Mouse (Mus musculus) heart, adult 2 months (tissue): Measurements from ENCODE around the gene Rpl15.

Experiments used
- CTCF ChIP-seq: fragments of 200-600 bp; IDR thresholded peaks from 2 replicates; pipeline ENCODE4 v1.8.1; 2022; ENCODE audit warnings: antibody characterized with exemption, mild to moderate bottlenecking, moderate library complexity
- EP300 ChIP-seq: fragments of 200-500 bp; IDR thresholded peaks from 2 replicates; pipeline ENCODE4 v1.6.1; 2011; ENCODE audit warnings: low read depth, low read length, control low read depth; ENCODE audit not compliant: insufficient read depth
- POLR2A ChIP-seq: fragments of 200-500 bp; IDR thresholded peaks from 2 replicates; pipeline ENCODE4 v1.6.1; 2011; ENCODE audit warnings: mild to moderate bottlenecking, low read depth, low read length, control low read depth; ENCODE audit not compliant: insufficient read depth

GRCm38 (mm10) chr14:18261203-18261602, 10.0 kb downstream of the Rpl15 start:
- TF ChIP-seq POLR2A = no peak
- peak; percentile 30 for TF ChIP-seq CTCF
- TF ChIP-seq EP300 = no peak
